Mouse (Mus musculus) thymus, postnatal 25 days (tissue): Measurements from ENCODE around the gene Olfr297.

Experiments used
- DNase-seq: peaks from one replicate; pipeline ENCODE4 v3.0.0; 2022

Olfr297 gene

GRCm38 (mm10) chr7:86519668-86520067 is at the start of gene Olfr297:
Gene Olfr297, plus strand, starts transcription at chr7:86519968.
- no peak for DNase-seq

- DNase-seq = no peak
Measured at GRCm38 (mm10) chr7:86492384-86492783, 27.4 kb upstream of the Olfr297 start, which contains the start of gene Olfr298. Gene Olfr298, minus strand, starts transcription at chr7:86492484.
